Mouse (Mus musculus): ENCODE results near the gene 4930486L24Rik. TPM values are rescaled to one million over a fixed set of nuclear protein-coding genes. Genes with fewer than 3 reads are reported as not detected.

Gene 4930486L24Rik
- polyA plus RNA-seq, 1 experiment, result not detected

- Histone ChIP-seq H3K4me3 (ENCODE audit: insufficient read depth, low read depth, low read length) (no peak overlapping the region), H3K4me1 (ENCODE audit: control insufficient read depth, insufficient read depth, insufficient read length, low read length) (no peaks in the 10 kb centered on the region; the same call in 1 of the 2 replicates), H3K27ac (replicated peaks; ENCODE audit: low read depth, low read length) (no peak overlapping the region)
These were observed 51.5 kb downstream of the 4930486L24Rik start for GRCm38 (mm10) chr13:60812768-60813167.

- Histone ChIP-seq H3K27ac (replicated peaks; ENCODE audit: low read depth, low read length) (no peak overlapping the region), H3K4me3 (ENCODE audit: insufficient read depth, low read depth, low read length) (no peak overlapping the region), H3K4me1 (ENCODE audit: control insufficient read depth, insufficient read depth, insufficient read length, low read length) (no peaks in the 10 kb centered on the region)
These were observed 54.6 kb downstream of the 4930486L24Rik start for GRCm38 (mm10) chr13:60809690-60810089.

GRCm38 (mm10) chr13:60802749-60803148, 61.5 kb downstream of the 4930486L24Rik start, which contains the start of gene Ctsll3:
Gene Ctsll3 (minus strand): TSS chr13:60802849.
- H3K4me1 ChIP-seq (ENCODE audit: control insufficient read depth, insufficient read depth, insufficient read length, low read length), result no peaks in the 10 kb centered on the region
- H3K4me3 ChIP-seq (ENCODE audit: insufficient read depth, low read depth, low read length), result no peak within 1 kb of the TSS
- no peak within 1 kb of the TSS for H3K27ac ChIP-seq (replicated peaks; ENCODE audit: low read depth, low read length)

Other genes starting within 250 kb of the 4930486L24Rik start
- gene BC051665, start 78.1 kb downstream of the 4930486L24Rik start, polyA plus RNA-seq (2012; ENCODE audit: insufficient read depth, insufficient read length, missing spikeins), result not detected in 2 replicates
- not detected in 2 replicates for gene Ctsll3, start 61.6 kb downstream of the 4930486L24Rik start, polyA plus RNA-seq (2012; ENCODE audit: insufficient read depth, insufficient read length, missing spikeins)
- gene Gm49392, start 32.4 kb upstream of the 4930486L24Rik start, polyA plus RNA-seq (2012; ENCODE audit: insufficient read depth, insufficient read length, missing spikeins), result 0.83 and 1.4 TPM in 2 replicates
- gene Ctla2b, start 33.0 kb upstream of the 4930486L24Rik start, polyA plus RNA-seq (2012; ENCODE audit: insufficient read depth, insufficient read length, missing spikeins), result 9.3 TPM in 1 of 2 replicates, not detected in the other
- gene Tpbpb, start 40.4 kb upstream of the 4930486L24Rik start, polyA plus RNA-seq (2012; ENCODE audit: insufficient read depth, insufficient read length, missing spikeins), result not detected in 2 replicates
- 3.6 TPM in 1 of 2 replicates, not detected in the other for gene Gm49393, start 71.1 kb upstream of the 4930486L24Rik start, polyA plus RNA-seq (2012; ENCODE audit: insufficient read depth, insufficient read length, missing spikeins)
- 2.2 and 10.1 TPM in 2 replicates for gene Gm49391, start 72.1 kb upstream of the 4930486L24Rik start, polyA plus RNA-seq (2012; ENCODE audit: insufficient read depth, insufficient read length, missing spikeins)
- gene Ctla2a, start 72.2 kb upstream of the 4930486L24Rik start, polyA plus RNA-seq (2012; ENCODE audit: insufficient read depth, insufficient read length, missing spikeins), result 21.1 and 47.5 TPM in 2 replicates
- not detected in 2 replicates for gene Tpbpa, start 77.5 kb upstream of the 4930486L24Rik start, polyA plus RNA-seq (2012; ENCODE audit: insufficient read depth, insufficient read length, missing spikeins)
- gene Ctsj, start 141.5 kb upstream of the 4930486L24Rik start, polyA plus RNA-seq (2012; ENCODE audit: insufficient read depth, insufficient read length, missing spikeins), result not detected in 2 replicates
- not detected in 2 replicates for gene Ctsq, start 176.2 kb upstream of the 4930486L24Rik start, polyA plus RNA-seq (2012; ENCODE audit: insufficient read depth, insufficient read length, missing spikeins)